Mouse (Mus musculus) right cerebral cortex, postnatal 10 days (tissue): ENCODE data around the gene Nol6.

Experiments used
- DNase-seq, 2 experiments: peaks; one replicate each; pipeline ENCODE4 v3.0.0; 2021; ENCODE audit warnings: low spot score in 2 of 2

The Nol6 gene

GRCm38 (mm10) chr4:41118706-41119292 is 5.5 kb downstream of the Nol6 start:
- peak in 1 of 2 experiments; percentile 68 for DNase-seq

GRCm38 (mm10) chr4:41116817-41117216 is 7.4 kb downstream of the Nol6 start:
- DNase-seq = no peak

GRCm38 (mm10) chr4:41115793-41116192 is 8.5 kb downstream of the Nol6 start:
- DNase-seq = no peak

GRCm38 (mm10) chr4:41115074-41115473 is 9.2 kb downstream of the Nol6 start:
- DNase-seq = no peak

GRCm38 (mm10) chr4:41114358-41115070 is 9.7 kb downstream of the Nol6 start:
- DNase-seq = no peak

- no peak for DNase-seq
Measured at GRCm38 (mm10) chr4:41108717-41109425, 15.4 kb downstream of the Nol6 start.

GRCm38 (mm10) chr4:41107440-41107839 is 16.8 kb downstream of the Nol6 start:
- no peak for DNase-seq

- no peak for DNase-seq
Measured at GRCm38 (mm10) chr4:41102901-41103300, 21.4 kb downstream of the Nol6 start.

GRCm38 (mm10) chr4:41100986-41101385 is 23.3 kb downstream of the Nol6 start:
- no peak for DNase-seq

- DNase-seq = no peak
Measured at GRCm38 (mm10) chr4:41098577-41098951, 25.7 kb downstream of the Nol6 start.

- DNase-seq = peak in 1 of 2 experiments; percentile 49
Measured at GRCm38 (mm10) chr4:41097871-41098576, 26.2 kb downstream of the Nol6 start, which contains the start of gene Aqp3. TSS of gene Aqp3 (minus strand) at chr4:41098183.

- DNase-seq = no peak
Measured at GRCm38 (mm10) chr4:41097381-41097780, 26.9 kb downstream of the Nol6 start.

GRCm38 (mm10) chr4:41096794-41097193 is 27.5 kb downstream of the Nol6 start:
- no peak for DNase-seq

- DNase-seq = no peak
Measured at GRCm38 (mm10) chr4:41096169-41096568, 28.1 kb downstream of the Nol6 start.

GRCm38 (mm10) chr4:41094361-41094760 is 29.9 kb downstream of the Nol6 start:
- no peak for DNase-seq

- DNase-seq = no peak
Measured at GRCm38 (mm10) chr4:41092958-41093357, 31.3 kb downstream of the Nol6 start.

- no peak for DNase-seq
Measured at GRCm38 (mm10) chr4:41091391-41091790, 32.9 kb downstream of the Nol6 start.

GRCm38 (mm10) chr4:41089705-41090104 is 34.5 kb downstream of the Nol6 start:
- DNase-seq = no peak

GRCm38 (mm10) chr4:41089189-41089588 is 35.1 kb downstream of the Nol6 start:
- DNase-seq = no peak

- DNase-seq = no peak
Measured at GRCm38 (mm10) chr4:41087459-41088298, 36.6 kb downstream of the Nol6 start.

- no peak for DNase-seq
Measured at GRCm38 (mm10) chr4:41086947-41087346, 37.3 kb downstream of the Nol6 start.
